ENCODE assay signal across 7 mouse cellular contexts in the genomic region with DNA sequence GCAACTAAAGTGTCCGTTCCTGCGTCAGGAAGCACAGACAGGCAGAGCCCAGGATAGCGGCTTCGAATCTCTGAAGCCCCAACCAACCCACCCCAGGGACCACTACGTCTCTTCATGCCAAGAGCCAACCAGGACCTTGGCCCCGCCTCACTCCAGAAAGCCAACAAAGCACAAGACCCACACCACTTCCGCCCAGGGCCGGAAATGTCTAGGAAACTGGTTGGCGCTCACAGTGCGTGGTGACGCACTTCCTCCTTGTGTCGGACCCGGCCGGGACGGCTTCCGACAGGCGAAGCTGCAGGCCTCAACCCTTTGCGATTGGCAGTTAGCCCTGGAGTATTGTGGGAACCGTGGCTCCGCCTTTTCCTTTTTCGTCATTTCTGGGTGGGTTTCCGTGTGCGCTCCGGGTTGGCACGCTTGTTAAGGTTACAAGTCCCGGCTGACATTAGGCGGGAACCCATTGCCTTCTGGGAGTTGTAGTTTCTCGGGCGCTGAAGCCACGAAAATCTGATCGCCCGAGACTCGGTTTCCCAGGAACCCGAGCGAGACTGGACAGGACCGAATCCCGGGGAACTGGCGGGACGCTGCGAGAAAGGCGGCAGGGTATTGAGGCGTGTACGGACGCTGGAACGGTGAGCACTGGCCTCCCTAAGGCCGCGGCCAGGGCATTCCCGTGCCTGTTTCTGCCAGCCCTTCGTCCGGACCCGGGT. TPM values are rescaled to one million over a fixed set of nuclear protein-coding genes. Genes with fewer than 3 reads are reported as not detected.
DNase-seq lines count a peak whose midpoint lies in the region; ATAC-seq lines count a peak whose summit lies in the region.

Tssc4 (plus strand) TSS at position 368 of the 710 bp plus-strand sequence.

- peak within 1 kb of the TSS; percentile 87 for H3K4me3 ChIP-seq in embryonic facial prominence, embryonic 11.5 days (ENCODE audit: low read depth, low read length)
- peak within 1 kb of the TSS; percentile 87 for H3K4me3 ChIP-seq in limb, embryonic 10.5 days
- peak within 1 kb of the TSS; percentile 91 for H3K4me3 ChIP-seq in midbrain, embryonic 13.5 days (replicated peaks)

- H3K4me1 ChIP-seq in embryonic facial prominence, embryonic 11.5 days (ENCODE audit: control insufficient read depth, insufficient read depth, low read length): peaks cover 6% of the 10 kb centered on the region
- peaks cover 30% of the 10 kb centered on the region for H3K4me1 ChIP-seq in limb, embryonic 10.5 days
- H3K4me1 ChIP-seq in midbrain, embryonic 13.5 days (replicated peaks): peaks cover 29% of the 10 kb centered on the region

- H3K4me2 ChIP-seq in embryonic facial prominence, embryonic 11.5 days (ENCODE audit: low read depth, low read length): peak within 1 kb of the TSS; percentile 86
- peak within 1 kb of the TSS; percentile 100 for H3K4me2 ChIP-seq in midbrain, embryonic 13.5 days (replicated peaks)

- H3K36me3 ChIP-seq in embryonic facial prominence, embryonic 11.5 days (replicated peaks; ENCODE audit: control insufficient read depth, insufficient read depth, low read depth, low read length): peaks cover 5% of the 10 kb centered on the region
- peaks cover 71% of the 10 kb centered on the region for H3K36me3 ChIP-seq in limb, embryonic 10.5 days
- H3K36me3 ChIP-seq in midbrain, embryonic 13.5 days: peaks cover 40% of the 10 kb centered on the region

- H3K27me3 ChIP-seq in embryonic facial prominence, embryonic 11.5 days (ENCODE audit: control insufficient read depth, insufficient read depth, low read length): no peaks in the 10 kb centered on the region
- no peaks in the 10 kb centered on the region for H3K27me3 ChIP-seq in limb, embryonic 10.5 days (ENCODE audit: low read depth, poor library complexity, severe bottlenecking)
- no peaks in the 10 kb centered on the region for H3K27me3 ChIP-seq in midbrain, embryonic 13.5 days

- DNase-seq in adrenal gland, postnatal 14 days: peak; percentile 97
- peak; percentile 100 for DNase-seq in embryonic facial prominence, embryonic 11.5 days (ENCODE audit: low spot score)
- DNase-seq in kidney, adult 11 months: peak; percentile 99
- peak; percentile 96 for DNase-seq in limb, embryonic 10.5 days (ENCODE audit: low spot score)
- peak; percentile 92 for DNase-seq in spleen, adult 12 weeks (ENCODE audit: low spot score)

- no peaks in the 10 kb centered on the region for H3K9me3 ChIP-seq in embryonic facial prominence, embryonic 11.5 days (replicated peaks; ENCODE audit: control insufficient read depth, low read length)
- no peaks in the 10 kb centered on the region for H3K9me3 ChIP-seq in limb, embryonic 10.5 days (replicated peaks)
- H3K9me3 ChIP-seq in midbrain, embryonic 13.5 days: no peaks in the 10 kb centered on the region

- H3K9ac ChIP-seq in embryonic facial prominence, embryonic 11.5 days (replicated peaks; ENCODE audit: low read length): peak within 1 kb of the TSS; percentile 90
- H3K9ac ChIP-seq in midbrain, embryonic 13.5 days (replicated peaks): peak within 1 kb of the TSS; percentile 93

- peak; percentile 96 for ATAC-seq in embryonic facial prominence, embryonic 11.5 days (replicated peaks; ENCODE audit: insufficient number of reproducible peaks, low FRiP score, low TSS enrichment, low read depth)
- ATAC-seq in granulocyte monocyte progenitor cell, adult 5-6 weeks (replicated peaks; ENCODE audit: poor library complexity, severe bottlenecking): peak; percentile 84
- peak; percentile 98 for ATAC-seq in midbrain, embryonic 13.5 days

- peak within 1 kb of the TSS; percentile 78 for H3K27ac ChIP-seq in embryonic facial prominence, embryonic 11.5 days (replicated peaks; ENCODE audit: low read depth, low read length)
- H3K27ac ChIP-seq in limb, embryonic 10.5 days: peak within 1 kb of the TSS; percentile 91
- H3K27ac ChIP-seq in midbrain, embryonic 13.5 days: peak within 1 kb of the TSS; percentile 97

- 0% methylated on average over 51 of the region's 51 CpGs for WGBS in embryonic facial prominence, embryonic 11.5 days
- WGBS in limb, embryonic 10.5 days: under 1% methylated on average over 51 of the region's 51 CpGs
- WGBS in midbrain, embryonic 13.5 days: under 1% methylated on average over 51 of the region's 51 CpGs

RNA-seq across cellular contexts. Expression of gene Tssc4, which starts in this region (rescaled TPM):
- total RNA-seq in adrenal gland, postnatal 14 days (2021): 32.2 and 33.3 TPM in 2 replicates
- polyA plus RNA-seq in embryonic facial prominence, embryonic 11.5 days (2014; fragmentation: Nextera tagmentation; extraction: Ambion mirVana): 59.8 and 65.2 TPM in 2 replicates
- total RNA-seq in granulocyte monocyte progenitor cell, adult 5-6 weeks (2014; fragmentation: Nextera tagmentation): 28.1 and 62.3 TPM in 2 replicates
- 33.9 and 45.6 TPM in 2 replicates for total RNA-seq in granulocyte monocyte progenitor cell, adult 5-6 weeks (2017)
- polyA plus RNA-seq in limb, embryonic 10.5 days (2016; fragmentation: Nextera tagmentation; extraction: Ambion mirVana): 145 and 157 TPM in 2 replicates
- 102 and 104 TPM in 2 replicates for polyA plus RNA-seq in midbrain, embryonic 13.5 days (2015; fragmentation: Nextera tagmentation; extraction: Ambion mirVana)

Comparison
In these comparisons a context has a peak if more than half of its experiments do, and no peak if none do; other contexts are left out.
1. Peak in every context shown above with its lines: DNase-seq, ATAC-seq, H3K4me3 ChIP-seq and H3K27ac ChIP-seq.